Mouse (Mus musculus) lung, embryonic 16.5 days (tissue): ENCODE results near the gene Tmem218. TPM values are rescaled to one million over a fixed set of nuclear protein-coding genes. Genes with fewer than 3 reads are reported as not detected.
A peak's percentile ranks its signal among the peaks of the same experiment; 100 is the strongest.

ENCODE experiments used
- ATAC-seq: fragments of 200-750 bp; cut with Nextera tagmentation; 2 replicates; pipeline ENCODE4 v1.8.0; 2017; ENCODE audit warnings: low read depth, mild to moderate bottlenecking, moderate library complexity
- H3K27ac ChIP-seq: fragments of 300-500 bp; sonication (generic); 2 replicates; pipeline ENCODE4 v1.5.1; 2014; ENCODE audit warnings: mild to moderate bottlenecking, control low read depth, low read length
- H3K27me3 ChIP-seq: fragments of 300-500 bp; sonication (generic); 2 replicates; pipeline ENCODE4 v1.6.1; 2014; ENCODE audit warnings: low read depth, low read length, mixed read lengths; ENCODE audit not compliant: control insufficient read depth, insufficient read depth
- H3K36me3 ChIP-seq: fragments of 300-500 bp; sonication (generic); 2 replicates; pipeline ENCODE4 v1.6.1; 2014; ENCODE audit warnings: low read length; ENCODE audit not compliant: control insufficient read depth, insufficient read depth
- H3K4me1 ChIP-seq: fragments of 300-500 bp; sonication (generic); replicated peaks from 2 replicates; pipeline ENCODE4 v1.6.1; 2014; ENCODE audit warnings: low read length, mixed read lengths; ENCODE audit not compliant: control insufficient read depth, insufficient read depth
- H3K4me2 ChIP-seq: fragments of 300-500 bp; sonication (generic); 2 replicates; pipeline ENCODE4 v1.6.1; 2014; ENCODE audit warnings: low read depth, low read length, control low read depth
- H3K4me3 ChIP-seq: fragments of 300-500 bp; sonication (generic); 2 replicates; pipeline ENCODE4 v1.5.1; 2014; ENCODE audit warnings: mild to moderate bottlenecking, low read length, control low read depth
- H3K9ac ChIP-seq: fragments of 300-500 bp; sonication (generic); 2 replicates; pipeline ENCODE4 v1.6.1; 2014; ENCODE audit warnings: low read length, control low read depth
- H3K9me3 ChIP-seq: fragments of 300-500 bp; sonication (generic); 2 replicates; pipeline ENCODE4 v1.6.1; 2016; ENCODE audit warnings: low read length; ENCODE audit not compliant: control insufficient read depth
- WGBS: fragments of 180-500 bp; shearing (Covaris S2); extraction: QIAGEN DNeasy Blood & Tissue Kit; methylation state at CpG from one replicate; pipeline ENCODE4 v1.1.7; 2014; 5-methylcytosine and 5-hydroxymethylcytosine counted together
- polyA plus RNA-seq: library from polyadenylated mRNA; unstranded; fragments of >200 nt; fragmentation: Nextera tagmentation; extraction: Ambion mirVana; gene quantifications from 2 replicates; pipeline ENCODE4 v1.2.1, GENCODE M21; 2015

The Tmem218 gene
- polyA plus RNA-seq, 1 experiment from 2014 or later: 13.4 TPM

GRCm38 (mm10) chr9:37245810-37246209 is 37.8 kb downstream of the Tmem218 start:
- Histone ChIP-seq H3K27me3 (no peaks in the 10 kb centered on the region), H3K4me1 (no peaks in the 10 kb centered on the region), H3K4me3 (no peak overlapping the region), H3K9ac (no peak overlapping the region), H3K4me2 (no peak overlapping the region), H3K36me3 (no peaks in the 10 kb centered on the region), H3K27ac (no peak overlapping the region), H3K9me3 (no peaks in the 10 kb centered on the region)
- 93% methylated on average over 1 of the region's 1 CpGs for WGBS
- ATAC-seq: no peak

GRCm38 (mm10) chr9:37247429-37247828 is 39.4 kb downstream of the Tmem218 start:
- no peaks in the 10 kb centered on the region for H3K4me1 ChIP-seq
- no peaks in the 10 kb centered on the region for H3K27me3 ChIP-seq
- H3K36me3 ChIP-seq: no peaks in the 10 kb centered on the region
- H3K9me3 ChIP-seq: no peaks in the 10 kb centered on the region
- no peak overlapping the region for H3K27ac ChIP-seq
- ATAC-seq: 0 out of 2 replicates have a peak, but pooled peaks have one; percentile 13
- no peak overlapping the region for H3K4me2 ChIP-seq
- no peak overlapping the region for H3K9ac ChIP-seq
- no peak overlapping the region for H3K4me3 ChIP-seq

- no peaks in the 10 kb centered on the region for H3K36me3 ChIP-seq
- H3K4me1 ChIP-seq: no peaks in the 10 kb centered on the region
- no peak overlapping the region for H3K9ac ChIP-seq
- ATAC-seq: peak; percentile 40; the same call in 1 of the 2 replicates
- 44% methylated on average over 3 of the region's 3 CpGs for WGBS
- no peak overlapping the region for H3K4me3 ChIP-seq
- no peaks in the 10 kb centered on the region for H3K9me3 ChIP-seq
- no peak overlapping the region for H3K27ac ChIP-seq
- H3K27me3 ChIP-seq: no peaks in the 10 kb centered on the region
- no peak overlapping the region for H3K4me2 ChIP-seq
Measured at GRCm38 (mm10) chr9:37248381-37248906, 40.4 kb downstream of the Tmem218 start.

- no peaks in the 10 kb centered on the region for H3K36me3 ChIP-seq
- no peaks in the 10 kb centered on the region for H3K27me3 ChIP-seq
- H3K9me3 ChIP-seq: no peaks in the 10 kb centered on the region
- 68% methylated on average over 3 of the region's 3 CpGs for WGBS
- ATAC-seq: no peak
- H3K4me3 ChIP-seq: no peak overlapping the region
- no peak overlapping the region for H3K4me2 ChIP-seq
- no peak overlapping the region for H3K27ac ChIP-seq
- no peak overlapping the region for H3K9ac ChIP-seq
- peaks cover 3% of the 10 kb centered on the region for H3K4me1 ChIP-seq
Measured at GRCm38 (mm10) chr9:37249976-37250375, 42.0 kb downstream of the Tmem218 start.

GRCm38 (mm10) chr9:37250631-37251030 is 42.6 kb downstream of the Tmem218 start:
- no peak for ATAC-seq
- Histone ChIP-seq H3K27ac (no peak overlapping the region), H3K36me3 (no peaks in the 10 kb centered on the region), H3K9me3 (no peaks in the 10 kb centered on the region), H3K4me2 (no peak overlapping the region), H3K4me1 (peaks cover 4% of the 10 kb centered on the region), H3K9ac (no peak overlapping the region), H3K27me3 (no peaks in the 10 kb centered on the region), H3K4me3 (no peak overlapping the region)
- WGBS: 66% methylated on average over 6 of the region's 6 CpGs

GRCm38 (mm10) chr9:37254531-37255110 is 46.6 kb downstream of the Tmem218 start:
- H3K27ac ChIP-seq: no peak overlapping the region
- WGBS: 20% methylated on average over 6 of the region's 6 CpGs
- ATAC-seq: no peak
- H3K27me3 ChIP-seq: no peaks in the 10 kb centered on the region
- H3K36me3 ChIP-seq: no peaks in the 10 kb centered on the region
- peak overlapping the region; percentile 53 for H3K4me3 ChIP-seq
- no peaks in the 10 kb centered on the region for H3K9me3 ChIP-seq
- peak overlapping the region; percentile 61 for H3K9ac ChIP-seq
- peak overlapping the region; percentile 92 for H3K4me2 ChIP-seq
- H3K4me1 ChIP-seq: peaks cover 6% of the 10 kb centered on the region

GRCm38 (mm10) chr9:37255149-37255888 is 47.3 kb downstream of the Tmem218 start, which contains the start of gene Slc37a2:
Slc37a2 (minus strand) TSS chr9:37255738.
- H3K36me3 ChIP-seq: no peaks in the 10 kb centered on the region
- H3K9me3 ChIP-seq: no peaks in the 10 kb centered on the region
- H3K9ac ChIP-seq: peak within 1 kb of the TSS; percentile 61
- H3K4me2 ChIP-seq: peak within 1 kb of the TSS; percentile 92
- H3K27ac ChIP-seq: no peak within 1 kb of the TSS; the same call in 1 of the 2 replicates
- peak within 1 kb of the TSS; percentile 53 for H3K4me3 ChIP-seq
- 1% methylated on average over 38 of the region's 38 CpGs for WGBS
- ATAC-seq: peak; percentile 91
- H3K4me1 ChIP-seq: peaks cover 6% of the 10 kb centered on the region
- H3K27me3 ChIP-seq: no peaks in the 10 kb centered on the region

- Histone ChIP-seq H3K9me3 (no peaks in the 10 kb centered on the region), H3K4me1 (peaks cover 6% of the 10 kb centered on the region), H3K36me3 (no peaks in the 10 kb centered on the region), H3K27ac (no peak overlapping the region; the same call in 1 of the 2 replicates), H3K9ac (peak overlapping the region; percentile 61), H3K4me2 (peak overlapping the region; percentile 92), H3K4me3 (peak overlapping the region; percentile 53), H3K27me3 (no peaks in the 10 kb centered on the region)
- ATAC-seq: peak; percentile 70
- WGBS: 25% methylated on average over 7 of the region's 7 CpGs
Measured at GRCm38 (mm10) chr9:37255889-37256225, 47.8 kb downstream of the Tmem218 start.

GRCm38 (mm10) chr9:37266622-37267021 is 58.6 kb downstream of the Tmem218 start:
- H3K9ac ChIP-seq: no peak overlapping the region
- no peak for ATAC-seq
- no peak overlapping the region for H3K27ac ChIP-seq
- no peaks in the 10 kb centered on the region for H3K27me3 ChIP-seq
- no peak overlapping the region for H3K4me3 ChIP-seq
- no peaks in the 10 kb centered on the region for H3K9me3 ChIP-seq
- no peaks in the 10 kb centered on the region for H3K36me3 ChIP-seq
- no peaks in the 10 kb centered on the region for H3K4me1 ChIP-seq
- 78% methylated on average over 2 of the region's 2 CpGs for WGBS
- no peak overlapping the region for H3K4me2 ChIP-seq
